Comparison of ENCODE assay signal across 8 mouse cellular contexts in genomic region chr12:70968141-70968790, GRCm38 (mm10). TPM values are rescaled to one million over a fixed set of nuclear protein-coding genes. Genes with fewer than 3 reads are reported as not detected.
A peak's percentile ranks its signal among the peaks of the same experiment; 100 is the strongest.
DNase-seq lines count a peak whose midpoint lies in the region; ATAC-seq and TF ChIP-seq lines count a peak whose summit lies in the region.

No protein-coding gene starts in this region.

- peak overlapping the region; percentile 64 for H3K4me2 ChIP-seq in forebrain, postnatal 0 days (ENCODE audit: low read depth)
- H3K4me2 ChIP-seq in lung, embryonic 15.5 days: peak overlapping the region; percentile 66

- H3K27ac ChIP-seq in forebrain, postnatal 0 days (ENCODE audit: low read depth, low read length): peak overlapping the region; percentile 92
- H3K27ac ChIP-seq in lung, embryonic 15.5 days: peak overlapping the region; percentile 97

- H3K9me3 ChIP-seq in G1E (replicated peaks): no peaks in the 10 kb centered on the region
- H3K9me3 ChIP-seq in forebrain, postnatal 0 days (ENCODE audit: low read length): no peaks in the 10 kb centered on the region
- no peaks in the 10 kb centered on the region for H3K9me3 ChIP-seq in lung, embryonic 15.5 days

- peaks cover 9% of the 10 kb centered on the region for H3K36me3 ChIP-seq in G1E (replicated peaks)
- H3K36me3 ChIP-seq in forebrain, postnatal 0 days (ENCODE audit: insufficient read depth): peaks cover 2% of the 10 kb centered on the region; the same call in 1 of the 2 replicates
- peaks cover 8% of the 10 kb centered on the region; the same call in 1 of the 2 replicates for H3K36me3 ChIP-seq in lung, embryonic 15.5 days

- ATAC-seq in G1E (ENCODE audit: extremely low read depth, insufficient number of reproducible peaks, low FRiP score, poor library complexity, severe bottlenecking): peak; percentile 70
- peak; percentile 88 for ATAC-seq in forebrain, postnatal 0 days
- peak; percentile 87 for ATAC-seq in lung, embryonic 15.5 days (ENCODE audit: borderline replicate concordance, extremely low read depth, low FRiP score, low TSS enrichment)

- H3K27me3 ChIP-seq in G1E (ENCODE audit: insufficient read depth, low read length): no peaks in the 10 kb centered on the region
- H3K27me3 ChIP-seq in forebrain, postnatal 0 days (ENCODE audit: insufficient read depth, low read length): no peaks in the 10 kb centered on the region
- no peaks in the 10 kb centered on the region for H3K27me3 ChIP-seq in lung, embryonic 15.5 days

- WGBS in forebrain, postnatal 0 days: under 1% methylated on average over 35 of the region's 35 CpGs
- WGBS in lung, embryonic 15.5 days: under 1% methylated on average over 35 of the region's 35 CpGs

- peak; percentile 84 for DNase-seq in G1E (ENCODE audit: low spot score)
- peak; percentile 81 to 82 for DNase-seq in cerebellum, adult 18-20 months
- peak; percentile 66 for DNase-seq in forebrain, postnatal 0 days
- peak; percentile 85 for DNase-seq in heart, postnatal 4 days
- peak; percentile 29 for DNase-seq in layer of hippocampus, adult 9-10 months (ENCODE audit: low spot score)
- DNase-seq in ovary, adult 18-20 months (ENCODE audit: low spot score): peak; percentile 74
- peak; percentile 91 for DNase-seq in thymus, postnatal 0 days (ENCODE audit: low spot score)

- H3K9ac ChIP-seq in forebrain, postnatal 0 days: peak overlapping the region; percentile 84
- H3K9ac ChIP-seq in lung, embryonic 15.5 days: peak overlapping the region; percentile 67

- H3K4me1 ChIP-seq in G1E (ENCODE audit: insufficient read depth, low read depth, low read length): peaks cover 22% of the 10 kb centered on the region
- H3K4me1 ChIP-seq in forebrain, postnatal 0 days (ENCODE audit: insufficient read depth): no peaks in the 10 kb centered on the region
- H3K4me1 ChIP-seq in lung, embryonic 15.5 days: peaks cover 9% of the 10 kb centered on the region; the same call in 1 of the 2 replicates

- peak overlapping the region; percentile 77 for H3K4me3 ChIP-seq in G1E (ENCODE audit: low read depth, low read length)
- peak overlapping the region; percentile 59 for H3K4me3 ChIP-seq in forebrain, postnatal 0 days (ENCODE audit: low read depth, low read length)
- peak overlapping the region; percentile 65 for H3K4me3 ChIP-seq in lung, embryonic 15.5 days

- TF ChIP-seq CTCF in G1E (IDR thresholded peaks at IDR 0.05; ENCODE audit: low read depth, low read length): peak; percentile 66
- peak; percentile 79 for TF ChIP-seq CTCF in forebrain, postnatal 0 days (IDR thresholded peaks at IDR 0.05; ENCODE audit: low read depth)

RNA-seq across cellular contexts. Expression of gene Psma3, which starts 6.2 kb away (rescaled TPM):
- total RNA-seq in G1E (2014; fragmentation: Nextera tagmentation): 183 and 246 TPM in 2 replicates
- 341 and 392 TPM in 2 replicates for total RNA-seq in G1E (2017)
- 16.7 and 25.5 TPM in 2 replicates for polyA plus RNA-seq in G1E (2012)
- 207 and 225 TPM in 2 replicates for total RNA-seq in forebrain, postnatal 0 days (2014; rRNA removed)
- 605 and 698 TPM in 2 replicates for polyA plus RNA-seq in forebrain, postnatal 0 days (2015; fragmentation: Nextera tagmentation; extraction: Ambion mirVana)
- total RNA-seq in heart, postnatal 4 days (2021): 100 to 1,000 TPM; 257 to 261 TPM
- 651 and 672 TPM in 2 replicates for polyA plus RNA-seq in lung, embryonic 15.5 days (2015; fragmentation: Nextera tagmentation; extraction: Ambion mirVana)
- 653 and 686 TPM in 2 replicates for polyA plus RNA-seq in thymus, postnatal 0 days (2015; fragmentation: Nextera tagmentation; extraction: Ambion mirVana)

RNA-seq across cellular contexts. Expression of gene Actr10, which starts 30.6 kb away (rescaled TPM):
- total RNA-seq in G1E (2014; fragmentation: Nextera tagmentation) (113 and 139 TPM in 2 replicates), G1E (2017) (126 and 142 TPM in 2 replicates)
- 3.5 and 5.3 TPM in 2 replicates for polyA plus RNA-seq in G1E (2012)
- total RNA-seq in forebrain, postnatal 0 days (2014; rRNA removed): 105 and 112 TPM in 2 replicates
- 196 and 282 TPM in 2 replicates for polyA plus RNA-seq in forebrain, postnatal 0 days (2015; fragmentation: Nextera tagmentation; extraction: Ambion mirVana)
- total RNA-seq in heart, postnatal 4 days (2021): 100 to 1,000 TPM; 165 to 176 TPM
- polyA plus RNA-seq in lung, embryonic 15.5 days (2015; fragmentation: Nextera tagmentation; extraction: Ambion mirVana): 232 and 240 TPM in 2 replicates
- 328 and 338 TPM in 2 replicates for polyA plus RNA-seq in thymus, postnatal 0 days (2015; fragmentation: Nextera tagmentation; extraction: Ambion mirVana)

RNA-seq across cellular contexts. Expression of gene Arid4a, which starts 47.5 kb away (rescaled TPM):
- total RNA-seq in G1E (2014; fragmentation: Nextera tagmentation) (55.4 and 57.4 TPM in 2 replicates), G1E (2017) (44.5 and 57.5 TPM in 2 replicates)
- polyA plus RNA-seq in G1E (2012): 11.7 and 12.4 TPM in 2 replicates
- 15.6 and 17.9 TPM in 2 replicates for total RNA-seq in forebrain, postnatal 0 days (2014; rRNA removed)
- polyA plus RNA-seq in forebrain, postnatal 0 days (2015; fragmentation: Nextera tagmentation; extraction: Ambion mirVana): 27.4 and 38.2 TPM in 2 replicates
- total RNA-seq in heart, postnatal 4 days (2021): 10 to 100 TPM; 13.0 to 13.4 TPM
- 39.6 and 39.8 TPM in 2 replicates for polyA plus RNA-seq in lung, embryonic 15.5 days (2015; fragmentation: Nextera tagmentation; extraction: Ambion mirVana)
- polyA plus RNA-seq in thymus, postnatal 0 days (2015; fragmentation: Nextera tagmentation; extraction: Ambion mirVana): 60.0 and 71.5 TPM in 2 replicates

Comparison
In these comparisons a context has a peak if more than half of its experiments do, and no peak if none do; other contexts are left out.
1. Peak in every context shown above with its lines: DNase-seq, ATAC-seq, H3K4me3 ChIP-seq and H3K27ac ChIP-seq.
2. DNase-seq: peak in every context shown above with its lines; median percentile 91 in thymus, postnatal 0 days; 85 in heart, postnatal 4 days; 84 in G1E; 82 in cerebellum, adult 18-20 months; 74 in ovary, adult 18-20 months; 66 in forebrain, postnatal 0 days; 29 in layer of hippocampus, adult 9-10 months.
3. RNA of gene Psma3, which starts 6.2 kb away (polyA plus RNA-seq): 653 to 686 TPM in thymus, postnatal 0 days, 651 to 672 TPM in lung, embryonic 15.5 days and 605 to 698 TPM in forebrain, postnatal 0 days; 16.7 to 25.5 TPM in G1E; every median in the first group is over 10 times any median in the second.
4. RNA of gene Actr10, which starts 30.6 kb away (polyA plus RNA-seq): 328 to 338 TPM in thymus, postnatal 0 days, 232 to 240 TPM in lung, embryonic 15.5 days and 196 to 282 TPM in forebrain, postnatal 0 days; 3.5 to 5.3 TPM in G1E; every median in the first group is over 10 times any median in the second.